Mouse (Mus musculus) MEL (cell line): ENCODE data around the gene Smg6. TPM values are rescaled to one million over a fixed set of nuclear protein-coding genes. Genes with fewer than 3 reads are reported as not detected.
A peak's percentile ranks its signal among the peaks of the same experiment; 100 is the strongest.

Source experiments
- DNase-seq: peaks from one replicate; pipeline ENCODE4 v3.0.0; 2011; ENCODE audit warnings: low read depth, low spot score
- H3K27ac ChIP-seq: 2 replicates; pipeline ENCODE4 v1.5.1; 2012; ENCODE audit warnings: low read depth, mild to moderate bottlenecking, control low read depth, low read length, moderate library complexity; ENCODE audit not compliant: control insufficient read depth
- H3K27me3 ChIP-seq, 2 experiments: fragments of 150-350 bp in 1 of 2; sonication (generic) in 1 of 2; 2 replicates each; pipeline ENCODE4 v1.6.1; 2012; ENCODE audit warnings: low read length in 2 of 2, mild to moderate bottlenecking in 2 of 2, improper control_type of control experiment in 1 of 2, moderate library complexity in 1 of 2; ENCODE audit not compliant: insufficient read depth in 2 of 2, control insufficient read depth in 1 of 2
- H3K36me3 ChIP-seq, 2 experiments: 2 replicates each; pipeline ENCODE4 v1.6.1; 2012 to 2014; ENCODE audit warnings: low read length in 2 of 2, improper control_type of control experiment in 1 of 2, inconsistent platforms in 1 of 2, mild to moderate bottlenecking in 1 of 2; ENCODE audit not compliant: insufficient read depth in 2 of 2, control insufficient read depth in 1 of 2
- H3K4me1 ChIP-seq, 2 experiments: fragments of 150-350 bp in 1 of 2; sonication (generic) in 1 of 2; 2 replicates each; pipeline ENCODE4 v1.6.1; 2012; ENCODE audit warnings: low read length in 2 of 2, improper control_type of control experiment in 1 of 2, mild to moderate bottlenecking in 1 of 2; ENCODE audit not compliant: insufficient read depth in 2 of 2, control insufficient read depth in 1 of 2
- H3K4me3 ChIP-seq, 2 experiments: fragments of 150-350 bp in 1 of 2; sonication (generic) in 1 of 2; 2 replicates each; pipeline ENCODE4 v1.5.1; 2012; ENCODE audit warnings: low read depth in 2 of 2, low read length in 2 of 2, mild to moderate bottlenecking in 2 of 2, moderate library complexity in 2 of 2, control low read depth in 1 of 2, improper control_type of control experiment in 1 of 2; ENCODE audit not compliant: control insufficient read depth in 1 of 2, insufficient read depth in 1 of 2
- H3K79me2 ChIP-seq: 2 replicates; pipeline ENCODE4 v1.6.1; 2012; ENCODE audit warnings: mild to moderate bottlenecking, low read length, moderate library complexity; ENCODE audit not compliant: control insufficient read depth, poor library complexity, insufficient read depth
- H3K9ac ChIP-seq: 2 replicates; pipeline ENCODE4 v1.6.1; 2012; ENCODE audit warnings: low read depth, mild to moderate bottlenecking, control low read depth, low read length, moderate library complexity; ENCODE audit not compliant: control insufficient read depth, poor library complexity, severe bottlenecking
- H3K9me3 ChIP-seq: fragments of 150-350 bp; sonication (generic); replicated peaks from 2 replicates; pipeline ENCODE4 v1.6.1; 2012; ENCODE audit warnings: mild to moderate bottlenecking, low read length, improper control_type of control experiment, moderate library complexity; ENCODE audit not compliant: insufficient read depth
- BHLHE40 ChIP-seq: IDR thresholded peaks from 2 replicates; pipeline ENCODE4 v1.6.1; 2012; ENCODE audit warnings: low read depth, mild to moderate bottlenecking, inconsistent platforms, low read length, improper control_type of control experiment, borderline replicate concordance
- CHD1 ChIP-seq: IDR thresholded peaks from 2 replicates; pipeline ENCODE4 v1.6.1; 2012; ENCODE audit warnings: low read depth, mild to moderate bottlenecking, inconsistent platforms, low read length, improper control_type of control experiment
- CHD2 ChIP-seq: IDR thresholded peaks from 2 replicates; pipeline ENCODE4 v1.6.1; 2011; ENCODE audit warnings: low read length, improper control_type of control experiment
- CTCF ChIP-seq, 3 experiments: IDR thresholded peaks in 2 of 3; conservative IDR thresholded peaks in 1 of 3; 2 replicates each; pipeline ENCODE4 v1.5.1; 2011 to 2012; ENCODE audit warnings: low read length in 3 of 3, low read depth in 2 of 3, mild to moderate bottlenecking in 2 of 3, improper control_type of control experiment in 1 of 3, inconsistent platforms in 1 of 3, mixed read lengths in 1 of 3, moderate library complexity in 1 of 3; ENCODE audit not compliant: control insufficient read depth in 1 of 3, insufficient read depth in 1 of 3, poor library complexity in 1 of 3, severe bottlenecking in 1 of 3
- E2F4 ChIP-seq: IDR thresholded peaks from 2 replicates; pipeline ENCODE4 v1.6.1; 2011; ENCODE audit warnings: low read depth, low read length, improper control_type of control experiment, borderline replicate concordance
- ELF1 ChIP-seq: IDR thresholded peaks from 2 replicates; pipeline ENCODE4 v1.6.1; 2014; ENCODE audit warnings: low read depth, mild to moderate bottlenecking, inconsistent platforms, low read length, improper control_type of control experiment, moderate library complexity
- EP300 ChIP-seq, 2 experiments: IDR thresholded peaks; 2 replicates each; pipeline ENCODE4 v1.6.1; 2011; ENCODE audit warnings: improper control_type of control experiment in 2 of 2, low read length in 2 of 2, low read depth in 1 of 2, mild to moderate bottlenecking in 1 of 2
- ETS1 ChIP-seq: IDR thresholded peaks from 2 replicates; pipeline ENCODE4 v1.6.1; 2012; ENCODE audit warnings: low read depth, mild to moderate bottlenecking, inconsistent platforms, low read length, improper control_type of control experiment, moderate library complexity
- GABPA ChIP-seq: IDR thresholded peaks from 2 replicates; pipeline ENCODE4 v1.6.1; 2012; ENCODE audit warnings: low read depth, mild to moderate bottlenecking, inconsistent platforms, low read length, improper control_type of control experiment, moderate library complexity
- GATA1 ChIP-seq: IDR thresholded peaks from 2 replicates; pipeline ENCODE4 v1.6.1; 2011; ENCODE audit warnings: low read depth, low read length, improper control_type of control experiment
- HCFC1 ChIP-seq: IDR thresholded peaks from 2 replicates; pipeline ENCODE4 v1.6.1; 2012; ENCODE audit warnings: low read depth, mild to moderate bottlenecking, inconsistent platforms, low read length, improper control_type of control experiment, moderate library complexity
- KAT2A ChIP-seq: conservative IDR thresholded peaks from 2 replicates; pipeline ENCODE4 v1.6.1; 2012; ENCODE audit warnings: low read depth, low read length, improper control_type of control experiment, inconsistent platforms
- MAFK ChIP-seq: IDR thresholded peaks from 2 replicates; pipeline ENCODE4 v1.6.1; 2011; ENCODE audit warnings: low read depth, mild to moderate bottlenecking, low read length, improper control_type of control experiment, borderline replicate concordance
- MAX ChIP-seq: IDR thresholded peaks from 2 replicates; pipeline ENCODE4 v1.6.1; 2011; ENCODE audit warnings: low read length, improper control_type of control experiment
- MAZ ChIP-seq: IDR thresholded peaks from 2 replicates; pipeline ENCODE4 v1.6.1; 2012; ENCODE audit warnings: low read depth, mild to moderate bottlenecking, inconsistent platforms, low read length, improper control_type of control experiment
- MEF2A ChIP-seq: IDR thresholded peaks from 2 replicates; pipeline ENCODE4 v1.6.1; 2014; ENCODE audit warnings: low read depth, mild to moderate bottlenecking, inconsistent platforms, low read length, improper control_type of control experiment; ENCODE audit not compliant: poor library complexity, insufficient replicate concordance, severe bottlenecking; ENCODE audit errors: extremely low read depth
- MXI1 ChIP-seq: IDR thresholded peaks from 2 replicates; pipeline ENCODE4 v1.6.1; 2011; ENCODE audit warnings: mild to moderate bottlenecking, low read depth, low read length, improper control_type of control experiment
- MYB ChIP-seq: IDR thresholded peaks from 2 replicates; pipeline ENCODE4 v1.6.1; 2011; ENCODE audit warnings: mild to moderate bottlenecking, low read depth, low read length, improper control_type of control experiment
- MYC ChIP-seq: IDR thresholded peaks from 2 replicates; pipeline ENCODE4 v1.6.1; 2011; ENCODE audit warnings: low read depth, mild to moderate bottlenecking, low read length, improper control_type of control experiment, moderate library complexity
- NELFE ChIP-seq: IDR thresholded peaks from 2 replicates; pipeline ENCODE4 v1.6.1; 2011; ENCODE audit warnings: low read depth, low read length, improper control_type of control experiment
- NRF1 ChIP-seq: IDR thresholded peaks from 2 replicates; pipeline ENCODE4 v1.6.1; 2014; ENCODE audit warnings: low read depth, mild to moderate bottlenecking, inconsistent platforms, low read length, improper control_type of control experiment, moderate library complexity; ENCODE audit not compliant: poor library complexity, insufficient read depth, severe bottlenecking
- POLR2A ChIP-seq, 2 experiments: IDR thresholded peaks; 2 replicates each; pipeline ENCODE4 v1.6.1; 2011 to 2012; ENCODE audit warnings: low read length in 2 of 2, mild to moderate bottlenecking in 2 of 2, control low read depth in 1 of 2, improper control_type of control experiment in 1 of 2, low read depth in 1 of 2, moderate library complexity in 1 of 2; ENCODE audit not compliant: control insufficient read depth in 1 of 2, insufficient read depth in 1 of 2, poor library complexity in 1 of 2
- POLR2AphosphoS2 ChIP-seq: IDR thresholded peaks from 2 replicates; pipeline ENCODE4 v1.6.1; 2011; ENCODE audit warnings: low read length, improper control_type of control experiment
- POLR2AphosphoS5 ChIP-seq: IDR thresholded peaks from 2 replicates; pipeline ENCODE4 v1.6.1; 2012; ENCODE audit warnings: low read depth, borderline replicate concordance, mild to moderate bottlenecking, inconsistent platforms, low read length, moderate library complexity, mixed read lengths
- RAD21 ChIP-seq: IDR thresholded peaks from 2 replicates; pipeline ENCODE4 v1.6.1; 2011; ENCODE audit warnings: mild to moderate bottlenecking, low read depth, low read length, improper control_type of control experiment
- RCOR1 ChIP-seq: IDR thresholded peaks from 2 replicates; pipeline ENCODE4 v1.6.1; 2012; ENCODE audit warnings: low read depth, mild to moderate bottlenecking, inconsistent platforms, low read length, improper control_type of control experiment
- SMC3 ChIP-seq: IDR thresholded peaks from 2 replicates; pipeline ENCODE4 v1.6.1; 2011; ENCODE audit warnings: low read depth, low read length, improper control_type of control experiment
- TAL1 ChIP-seq: IDR thresholded peaks from 2 replicates; pipeline ENCODE4 v1.6.1; 2012; ENCODE audit warnings: mild to moderate bottlenecking, inconsistent platforms, low read length, moderate library complexity, mixed read lengths
- TBP ChIP-seq: IDR thresholded peaks from 2 replicates; pipeline ENCODE4 v1.8.0; 2011; ENCODE audit warnings: low read depth, low read length, improper control_type of control experiment
- TCF12 ChIP-seq: IDR thresholded peaks from 2 replicates; pipeline ENCODE4 v1.6.1; 2014; ENCODE audit warnings: low read depth, mild to moderate bottlenecking, inconsistent platforms, low read length, improper control_type of control experiment, moderate library complexity
- UBTF ChIP-seq: IDR thresholded peaks from 2 replicates; pipeline ENCODE4 v1.6.1; 2012; ENCODE audit warnings: low read depth, mild to moderate bottlenecking, inconsistent platforms, low read length, improper control_type of control experiment, moderate library complexity, borderline replicate concordance; ENCODE audit not compliant: insufficient read depth
- USF1 ChIP-seq: IDR thresholded peaks from 2 replicates; pipeline ENCODE4 v1.6.1; 2014; ENCODE audit warnings: low read depth, mild to moderate bottlenecking, inconsistent platforms, low read length, improper control_type of control experiment, moderate library complexity
- USF2 ChIP-seq, 2 experiments: IDR thresholded peaks; 2 replicates each; pipeline ENCODE4 v1.6.1; 2011 to 2012; ENCODE audit warnings: improper control_type of control experiment in 2 of 2, low read length in 2 of 2, borderline replicate concordance in 1 of 2, inconsistent platforms in 1 of 2, low read depth in 1 of 2, mild to moderate bottlenecking in 1 of 2; ENCODE audit not compliant: insufficient read depth in 1 of 2
- ZC3H11A ChIP-seq: IDR thresholded peaks from 2 replicates; pipeline ENCODE4 v1.6.1; 2012; ENCODE audit warnings: low read depth, mild to moderate bottlenecking, inconsistent platforms, low read length, improper control_type of control experiment
- ZKSCAN1 ChIP-seq: IDR thresholded peaks from 2 replicates; pipeline ENCODE4 v1.6.1; 2012; ENCODE audit warnings: low read depth, mild to moderate bottlenecking, inconsistent platforms, low read length, improper control_type of control experiment, moderate library complexity
- ZNF384 ChIP-seq: IDR thresholded peaks from 2 replicates; pipeline ENCODE4 v1.6.1; 2012; ENCODE audit warnings: low read depth, mild to moderate bottlenecking, inconsistent platforms, low read length, improper control_type of control experiment
- polyA plus RNA-seq, 2 experiments: library from polyadenylated mRNA; stranded (reverse) in 1 of 2; unstranded in 1 of 2; fragments of >175 nt in 1 of 2; fragments of >200 nt in 1 of 2; gene quantifications; 2 replicates each; pipeline versions ENCODE4 v1.2.1 to v1.2.4; 2012; ENCODE audit warnings: low replicate concordance in 2 of 2, low read depth in 1 of 2; ENCODE audit not compliant: insufficient read length in 2 of 2, insufficient read depth in 1 of 2, missing spikeins in 1 of 2
- total RNA-seq: library from RNA; depleted of rRNA; stranded (reverse); fragments of 300-350 nt; gene quantifications from 2 replicates; pipeline ENCODE4 v1.2.3, GENCODE M21; 2012

The Smg6 gene
- total and polyA plus RNA-seq, 3 experiments = 11.6 to 19.0 TPM; not detected in 1

- peaks cover 0 to 12% of the 10 kb centered on the region in 2 experiments; a peak in 3 of 4 replicates for H3K4me1 ChIP-seq
- H3K9ac ChIP-seq = peak overlapping the region; percentile 91
- DNase-seq = peak; percentile 96
- H3K9me3 ChIP-seq = no peaks in the 10 kb centered on the region
- peaks cover 17% of the 10 kb centered on the region for H3K79me2 ChIP-seq
- H3K27ac ChIP-seq = peak overlapping the region; percentile 75
- H3K4me3 ChIP-seq = peak overlapping the region; percentile 81 to 86
- peaks cover 2 to 15% of the 10 kb centered on the region in 2 experiments; a peak in 2 of 4 replicates for H3K27me3 ChIP-seq
- H3K36me3 ChIP-seq = peaks cover 0 to 3% of the 10 kb centered on the region in 2 experiments; a peak in 1 of 4 replicates
- TF ChIP-seq NELFE (peak; percentile 91), MAZ (peak; percentile 96; the same call in 1 of the 2 replicates), UBTF (no peak), SMC3 (0 out of 2 replicates have a peak, but pooled peaks have one; percentile 38), CHD2 (no peak), BHLHE40 (peak; percentile 73), MXI1 (peak; percentile 100), RAD21 (peak; percentile 26), MAFK (no peak), RCOR1 (peak; percentile 5; the same call in 1 of the 2 replicates), GABPA (peak; percentile 83; the same call in 1 of the 2 replicates), POLR2A (IDR thresholded peaks at IDR 0.05; ENCODE audit: control insufficient read depth in 1 of 2, insufficient read depth in 1 of 2, low read depth in 1 of 2, low read length in 2 of 2, poor library complexity in 1 of 2) (peak; percentile 73 to 80; a peak in 3 of 4 replicates), KAT2A (no peak; the same call in none of the 2 replicates), POLR2AphosphoS2 (peak; percentile 67; the same call in 1 of the 2 replicates), NRF1 (0 out of 2 replicates have a peak, but pooled peaks have one; percentile 37), TCF12 (peak; percentile 84), POLR2AphosphoS5 (no peak), TBP (peak; percentile 89), CHD1 (no peak), MYB (no peak), E2F4 (no peak), CTCF (IDR thresholded peaks at IDR 0.05 in 2 of 3, conservative IDR thresholded peaks at IDR 0.05 in 1 of 3; ENCODE audit: control insufficient read depth in 1 of 3, insufficient read depth in 1 of 3, low read depth in 2 of 3, low read length in 3 of 3, poor library complexity in 1 of 3, severe bottlenecking in 1 of 3) (peak; percentile 6 to 56 (median 33); a peak in 5 of 6 replicates), TAL1 (no peak), HCFC1 (peak; percentile 99), EP300 (IDR thresholded peaks at IDR 0.05; ENCODE audit: low read depth in 1 of 2, low read length in 2 of 2) (peak in 1 of 2 experiments; percentile 62; a peak in 2 of 4 replicates), MYC (peak; percentile 99), ELF1 (peak; percentile 78), MAX (peak; percentile 100), MEF2A (no peak), GATA1 (0 out of 2 replicates have a peak, but pooled peaks have one; percentile 9), ZC3H11A (no peak), ZNF384 (no peak), ZKSCAN1 (no peak; the same call in 1 of the 2 replicates), USF1 (peak; percentile 97), ETS1 (peak; percentile 72; the same call in 1 of the 2 replicates), USF2 (IDR thresholded peaks at IDR 0.05; ENCODE audit: borderline replicate concordance in 1 of 2, insufficient read depth in 1 of 2, low read depth in 1 of 2, low read length in 2 of 2) (peak in 1 of 2 experiments; percentile 76; a peak in 2 of 4 replicates)
These were observed 264.7 kb downstream of the Smg6 start for GRCm38 (mm10) chr11:75190371-75190724.
